In the genomic region with DNA sequence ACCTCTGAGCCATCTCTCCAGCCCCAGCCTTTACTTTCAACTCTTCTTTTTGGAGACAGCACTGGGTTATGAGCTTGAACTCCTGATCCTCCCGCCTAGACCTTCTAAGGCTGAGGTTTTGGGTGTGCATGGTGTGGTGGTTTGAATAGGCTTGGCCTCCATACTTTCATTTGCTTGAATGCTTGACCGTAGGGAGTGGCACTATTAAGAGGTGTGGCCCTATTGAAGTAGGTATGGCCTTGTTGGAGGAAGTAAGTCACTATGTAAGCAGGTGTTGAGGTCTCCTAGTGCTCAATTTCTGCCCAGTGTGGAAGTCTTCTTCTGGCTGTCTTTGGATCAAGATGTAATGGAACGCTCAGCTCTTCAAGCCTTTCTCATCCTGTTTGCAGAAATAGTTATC, we compare ENCODE assay signal across 18 mouse cellular contexts.
"Had no signal": no experiment of that assay in that cellular context is flagged by ENCODE, and none has a peak within 500 bp of the region (broad histone marks: within the 10 kb centered on the region; RNA-seq: fewer than 3 reads in every experiment).

No protein-coding gene starts in this region.

- DNase-seq: kidney, adult 2 months; kidney, postnatal 25 days; liver, embryonic 13.5 days; lung, adult 2 months; lung, postnatal 14 days; lung, postnatal 4 days; right cerebral cortex, adult 18-20 months; right cerebral cortex, postnatal 14 days; right cerebral cortex, postnatal 4 days; spleen, adult 18-20 months; thymus, adult 2 months; thymus, postnatal 14 days had no signal

- ATAC-seq: midbrain, embryonic 15.5 days had no signal

- H3K4me2 ChIP-seq: liver, embryonic 13.5 days; midbrain, embryonic 11.5 days; midbrain, embryonic 15.5 days; neural tube, embryonic 12.5 days; neural tube, embryonic 15.5 days; stomach, embryonic 15.5 days had no signal

- H3K36me3 ChIP-seq: liver, embryonic 13.5 days; midbrain, embryonic 15.5 days; neural tube, embryonic 12.5 days; neural tube, embryonic 15.5 days; stomach, embryonic 15.5 days had no signal

- H3K4me3 ChIP-seq: liver, embryonic 13.5 days; midbrain, embryonic 15.5 days; neural tube, embryonic 12.5 days; neural tube, embryonic 15.5 days; stomach, embryonic 15.5 days had no signal

- H3K27ac ChIP-seq: kidney, postnatal 0 days; liver, embryonic 13.5 days; midbrain, embryonic 15.5 days; neural tube, embryonic 12.5 days; neural tube, embryonic 15.5 days; stomach, embryonic 15.5 days had no signal

- H3K9me3 ChIP-seq: midbrain, embryonic 15.5 days; neural tube, embryonic 15.5 days; stomach, embryonic 15.5 days had no signal

- H3K4me1 ChIP-seq: liver, embryonic 13.5 days; midbrain, embryonic 15.5 days; neural tube, embryonic 12.5 days; neural tube, embryonic 15.5 days; stomach, embryonic 15.5 days had no signal

- H3K27me3 ChIP-seq: liver, embryonic 13.5 days; midbrain, embryonic 15.5 days; neural tube, embryonic 12.5 days; neural tube, embryonic 15.5 days; stomach, embryonic 15.5 days had no signal

- H3K9ac ChIP-seq: liver, embryonic 13.5 days; midbrain, embryonic 15.5 days; neural tube, embryonic 12.5 days; neural tube, embryonic 15.5 days; stomach, embryonic 15.5 days had no signal
